Mouse (Mus musculus) MEL (cell line): ENCODE results near the gene Gm42791. TPM values are rescaled to one million over a fixed set of nuclear protein-coding genes. Genes with fewer than 3 reads are reported as not detected.
A peak's percentile ranks its signal among the peaks of the same experiment; 100 is the strongest.

Source experiments
- DNase-seq: peaks from one replicate; pipeline ENCODE4 v3.0.0; 2011; ENCODE audit warnings: low read depth, low spot score
- H3K27ac ChIP-seq: 2 replicates; pipeline ENCODE4 v1.5.1; 2012; ENCODE audit warnings: low read depth, mild to moderate bottlenecking, control low read depth, low read length, moderate library complexity; ENCODE audit not compliant: control insufficient read depth
- H3K27me3 ChIP-seq, 2 experiments: fragments of 150-350 bp in 1 of 2; sonication (generic) in 1 of 2; 2 replicates each; pipeline ENCODE4 v1.6.1; 2012; ENCODE audit warnings: low read length in 2 of 2, mild to moderate bottlenecking in 2 of 2, improper control_type of control experiment in 1 of 2, moderate library complexity in 1 of 2; ENCODE audit not compliant: insufficient read depth in 2 of 2, control insufficient read depth in 1 of 2
- H3K36me3 ChIP-seq, 2 experiments: 2 replicates each; pipeline ENCODE4 v1.6.1; 2012 to 2014; ENCODE audit warnings: low read length in 2 of 2, improper control_type of control experiment in 1 of 2, inconsistent platforms in 1 of 2, mild to moderate bottlenecking in 1 of 2; ENCODE audit not compliant: insufficient read depth in 2 of 2, control insufficient read depth in 1 of 2
- H3K4me1 ChIP-seq, 2 experiments: fragments of 150-350 bp in 1 of 2; sonication (generic) in 1 of 2; 2 replicates each; pipeline ENCODE4 v1.6.1; 2012; ENCODE audit warnings: low read length in 2 of 2, improper control_type of control experiment in 1 of 2, mild to moderate bottlenecking in 1 of 2; ENCODE audit not compliant: insufficient read depth in 2 of 2, control insufficient read depth in 1 of 2
- H3K4me3 ChIP-seq, 2 experiments: fragments of 150-350 bp in 1 of 2; sonication (generic) in 1 of 2; 2 replicates each; pipeline ENCODE4 v1.5.1; 2012; ENCODE audit warnings: low read depth in 2 of 2, low read length in 2 of 2, mild to moderate bottlenecking in 2 of 2, moderate library complexity in 2 of 2, control low read depth in 1 of 2, improper control_type of control experiment in 1 of 2; ENCODE audit not compliant: control insufficient read depth in 1 of 2, insufficient read depth in 1 of 2
- H3K79me2 ChIP-seq: 2 replicates; pipeline ENCODE4 v1.6.1; 2012; ENCODE audit warnings: mild to moderate bottlenecking, low read length, moderate library complexity; ENCODE audit not compliant: control insufficient read depth, poor library complexity, insufficient read depth
- H3K9ac ChIP-seq: 2 replicates; pipeline ENCODE4 v1.6.1; 2012; ENCODE audit warnings: low read depth, mild to moderate bottlenecking, control low read depth, low read length, moderate library complexity; ENCODE audit not compliant: control insufficient read depth, poor library complexity, severe bottlenecking
- H3K9me3 ChIP-seq: fragments of 150-350 bp; sonication (generic); replicated peaks from 2 replicates; pipeline ENCODE4 v1.6.1; 2012; ENCODE audit warnings: mild to moderate bottlenecking, low read length, improper control_type of control experiment, moderate library complexity; ENCODE audit not compliant: insufficient read depth
- BHLHE40 ChIP-seq: IDR thresholded peaks from 2 replicates; pipeline ENCODE4 v1.6.1; 2012; ENCODE audit warnings: low read depth, mild to moderate bottlenecking, inconsistent platforms, low read length, improper control_type of control experiment, borderline replicate concordance
- CHD2 ChIP-seq: IDR thresholded peaks from 2 replicates; pipeline ENCODE4 v1.6.1; 2011; ENCODE audit warnings: low read length, improper control_type of control experiment
- E2F4 ChIP-seq: IDR thresholded peaks from 2 replicates; pipeline ENCODE4 v1.6.1; 2011; ENCODE audit warnings: low read depth, low read length, improper control_type of control experiment, borderline replicate concordance
- ELF1 ChIP-seq: IDR thresholded peaks from 2 replicates; pipeline ENCODE4 v1.6.1; 2014; ENCODE audit warnings: low read depth, mild to moderate bottlenecking, inconsistent platforms, low read length, improper control_type of control experiment, moderate library complexity
- GATA1 ChIP-seq: IDR thresholded peaks from 2 replicates; pipeline ENCODE4 v1.6.1; 2011; ENCODE audit warnings: low read depth, low read length, improper control_type of control experiment
- MAFK ChIP-seq: IDR thresholded peaks from 2 replicates; pipeline ENCODE4 v1.6.1; 2011; ENCODE audit warnings: low read depth, mild to moderate bottlenecking, low read length, improper control_type of control experiment, borderline replicate concordance
- POLR2AphosphoS5 ChIP-seq: IDR thresholded peaks from 2 replicates; pipeline ENCODE4 v1.6.1; 2012; ENCODE audit warnings: low read depth, borderline replicate concordance, mild to moderate bottlenecking, inconsistent platforms, low read length, moderate library complexity, mixed read lengths
- RAD21 ChIP-seq: IDR thresholded peaks from 2 replicates; pipeline ENCODE4 v1.6.1; 2011; ENCODE audit warnings: mild to moderate bottlenecking, low read depth, low read length, improper control_type of control experiment
- SIN3A ChIP-seq: IDR thresholded peaks from 2 replicates; pipeline ENCODE4 v1.6.1; 2012; ENCODE audit warnings: low read length, improper control_type of control experiment, inconsistent platforms
- SMC3 ChIP-seq: IDR thresholded peaks from 2 replicates; pipeline ENCODE4 v1.6.1; 2011; ENCODE audit warnings: low read depth, low read length, improper control_type of control experiment
- TCF12 ChIP-seq: IDR thresholded peaks from 2 replicates; pipeline ENCODE4 v1.6.1; 2014; ENCODE audit warnings: low read depth, mild to moderate bottlenecking, inconsistent platforms, low read length, improper control_type of control experiment, moderate library complexity
- UBTF ChIP-seq: IDR thresholded peaks from 2 replicates; pipeline ENCODE4 v1.6.1; 2012; ENCODE audit warnings: low read depth, mild to moderate bottlenecking, inconsistent platforms, low read length, improper control_type of control experiment, moderate library complexity, borderline replicate concordance; ENCODE audit not compliant: insufficient read depth
- USF2 ChIP-seq, 2 experiments: IDR thresholded peaks; 2 replicates each; pipeline ENCODE4 v1.6.1; 2011 to 2012; ENCODE audit warnings: improper control_type of control experiment in 2 of 2, low read length in 2 of 2, borderline replicate concordance in 1 of 2, inconsistent platforms in 1 of 2, low read depth in 1 of 2, mild to moderate bottlenecking in 1 of 2; ENCODE audit not compliant: insufficient read depth in 1 of 2
- ZMIZ1 ChIP-seq: IDR thresholded peaks from 2 replicates; pipeline ENCODE4 v1.6.1; 2012; ENCODE audit warnings: low read depth, mild to moderate bottlenecking, inconsistent platforms, low read length, improper control_type of control experiment, moderate library complexity
- polyA plus RNA-seq, 2 experiments: library from polyadenylated mRNA; stranded (reverse) in 1 of 2; unstranded in 1 of 2; fragments of >175 nt in 1 of 2; fragments of >200 nt in 1 of 2; gene quantifications; 2 replicates each; pipeline versions ENCODE4 v1.2.1 to v1.2.4; 2012; ENCODE audit warnings: low replicate concordance in 2 of 2, low read depth in 1 of 2; ENCODE audit not compliant: insufficient read length in 2 of 2, insufficient read depth in 1 of 2, missing spikeins in 1 of 2
- total RNA-seq: library from RNA; depleted of rRNA; stranded (reverse); fragments of 300-350 nt; gene quantifications from 2 replicates; pipeline ENCODE4 v1.2.3, GENCODE M21; 2012

The Gm42791 gene
- total and polyA plus RNA-seq, 3 experiments, result 1.2 to 2.1 TPM; not detected in 1

GRCm38 (mm10) chr5:148885821-148886609 is 108.9 kb downstream of the Gm42791 start:
- Histone ChIP-seq H3K79me2 (no peaks in the 10 kb centered on the region), H3K36me3 (peaks cover 0 to 5% of the 10 kb centered on the region in 2 experiments; a peak in 1 of 4 replicates), H3K27me3 (no peaks in the 10 kb centered on the region), H3K4me3 (no peak overlapping the region), H3K27ac (no peak overlapping the region), H3K9ac (no peak overlapping the region), H3K4me1 (no peaks in the 10 kb centered on the region), H3K9me3 (no peaks in the 10 kb centered on the region)
- DNase-seq, result peak; percentile 35
- no peak for TF ChIP-seq UBTF
- no peak for TF ChIP-seq E2F4
- no peak for TF ChIP-seq BHLHE40
- TF ChIP-seq CHD2, result no peak
- TF ChIP-seq GATA1, result no peak
- TF ChIP-seq ZMIZ1, result no peak
- no peak for TF ChIP-seq ELF1

GRCm38 (mm10) chr5:148883671-148884070 is 111.3 kb downstream of the Gm42791 start:
- Histone ChIP-seq H3K36me3 (peaks cover 0 to 5% of the 10 kb centered on the region in 2 experiments; a peak in 1 of 4 replicates), H3K9ac (no peak overlapping the region), H3K9me3 (no peaks in the 10 kb centered on the region), H3K27me3 (no peaks in the 10 kb centered on the region), H3K27ac (no peak overlapping the region), H3K4me3 (no peak overlapping the region), H3K4me1 (no peaks in the 10 kb centered on the region), H3K79me2 (no peaks in the 10 kb centered on the region)
- TF ChIP-seq CHD2 (no peak), SIN3A (no peak), SMC3 (no peak), MAFK (no peak), POLR2AphosphoS5 (no peak), GATA1 (no peak), RAD21 (no peak), USF2 (IDR thresholded peaks at IDR 0.05; ENCODE audit: borderline replicate concordance in 1 of 2, insufficient read depth in 1 of 2, low read depth in 1 of 2, low read length in 2 of 2) (no peak), TCF12 (no peak)
- DNase-seq, result no peak
